Mouse (Mus musculus) kidney, postnatal 25 days (tissue): ENCODE measurements around the gene Aqp8.

Experiments
- DNase-seq, 2 experiments: peaks; one replicate each; pipeline ENCODE4 v3.0.0; 2021; ENCODE audit warnings: mixed read lengths in 2 of 2

The Aqp8 gene

DNA sequence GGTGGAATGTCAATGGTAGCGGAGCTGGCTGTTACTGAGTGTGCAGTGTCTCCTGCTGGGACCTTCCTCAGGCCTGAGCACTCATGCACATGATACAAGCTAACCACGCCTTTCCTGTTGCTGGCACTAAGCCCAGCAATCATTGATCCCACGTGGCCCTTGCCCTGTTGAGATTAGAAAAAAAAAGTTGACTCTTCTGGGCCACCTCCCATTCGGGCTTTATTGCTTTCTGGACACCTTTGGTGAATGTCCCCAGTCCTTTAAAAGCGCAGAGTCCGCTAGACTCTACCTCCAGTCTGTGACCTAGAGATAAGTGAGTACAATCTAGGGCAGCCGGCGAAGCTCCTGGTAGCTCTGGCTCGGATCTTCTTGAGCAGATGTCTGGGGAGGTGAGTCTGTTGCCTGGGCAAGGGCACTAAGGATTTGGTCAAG lies at the start of gene Aqp8:
Gene Aqp8 (plus strand): TSS at position 222 of the 432 bp plus-strand sequence.
- DNase-seq: peak; percentile 82 to 83

DNA sequence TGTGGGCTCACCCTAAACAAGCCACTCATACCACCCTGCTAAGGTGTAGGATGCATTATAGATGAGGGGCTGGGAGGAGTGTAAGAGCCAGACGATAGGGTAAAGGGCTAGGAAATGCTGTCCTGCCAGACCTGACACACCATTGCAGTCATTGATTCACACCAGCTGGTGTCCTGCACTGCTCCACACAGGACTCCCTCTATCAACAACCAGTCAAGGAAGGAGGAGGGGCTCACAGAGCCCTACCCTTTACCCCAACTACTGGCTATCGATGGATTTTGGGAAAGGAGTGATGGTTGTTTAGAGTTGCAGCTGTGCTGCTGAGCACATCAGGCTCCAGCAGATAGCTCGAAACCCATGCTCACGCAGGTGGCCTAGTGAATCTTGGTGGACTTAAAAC lies 45.3 kb upstream of the Aqp8 start:
- DNase-seq: no peak

GRCm38 (mm10) chr7:123417661-123418060 lies 44.4 kb upstream of the Aqp8 start:
- DNase-seq: peak; percentile 27 to 61

DNA sequence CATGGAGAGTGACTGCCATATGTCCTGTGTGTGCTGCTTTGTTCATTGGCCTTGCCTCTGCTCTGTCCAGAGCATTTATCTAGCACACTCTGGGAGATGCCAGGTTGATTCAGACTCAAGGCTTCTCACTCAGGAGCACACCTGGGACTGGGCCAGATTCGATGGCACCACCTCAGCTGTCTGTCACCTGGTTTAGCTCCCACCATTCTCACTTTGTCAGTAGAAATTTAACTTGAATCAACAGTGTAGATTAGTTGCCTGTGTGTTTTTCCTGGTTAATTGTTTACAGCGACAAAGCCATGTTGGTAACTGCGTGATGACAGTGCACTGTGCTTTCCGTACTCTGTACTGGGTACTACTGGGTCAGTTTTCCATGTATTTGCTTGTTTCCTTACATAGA lies 42.1 kb upstream of the Aqp8 start:
- peak; percentile 76 to 83 for DNase-seq

DNA sequence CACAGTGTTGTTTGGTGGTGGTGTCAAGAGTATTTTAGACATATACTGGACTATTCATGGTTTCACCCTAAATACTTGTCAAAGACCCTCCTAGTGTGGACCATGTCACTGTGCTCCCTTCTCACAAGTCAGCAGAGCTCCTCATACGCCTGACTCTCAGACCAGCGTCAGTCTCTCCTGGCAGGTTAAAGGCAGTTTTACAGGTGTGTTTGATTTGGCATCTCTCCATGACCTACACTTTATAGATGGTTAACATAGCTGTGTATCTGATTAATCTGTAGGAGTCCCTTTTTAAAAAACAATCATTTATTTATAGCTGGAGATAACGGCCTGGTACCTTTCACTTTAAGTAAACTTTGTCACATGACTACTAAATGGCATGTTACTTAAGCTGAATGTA lies 40.1 kb upstream of the Aqp8 start:
- no peak for DNase-seq

DNA sequence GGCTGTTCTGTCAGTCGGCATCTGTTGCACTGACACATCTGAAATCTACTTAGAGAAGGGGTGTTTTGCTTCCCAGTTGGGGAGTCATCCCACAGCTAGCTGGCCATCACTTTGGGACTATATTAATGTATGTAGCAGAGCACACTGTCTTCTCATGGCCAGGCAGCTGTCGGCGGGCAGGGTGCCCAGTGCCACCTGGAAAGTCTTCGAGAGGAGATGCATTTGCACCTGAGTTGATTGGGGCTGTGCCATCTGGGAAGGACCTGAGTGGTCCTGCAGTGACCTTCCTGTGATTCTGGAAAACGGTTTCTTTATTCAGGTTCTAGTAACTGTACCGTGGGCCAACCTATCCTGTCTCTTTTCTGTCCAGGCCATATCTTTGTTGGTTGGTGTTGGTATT lies 37.8 kb upstream of the Aqp8 start:
- no peak for DNase-seq

DNA sequence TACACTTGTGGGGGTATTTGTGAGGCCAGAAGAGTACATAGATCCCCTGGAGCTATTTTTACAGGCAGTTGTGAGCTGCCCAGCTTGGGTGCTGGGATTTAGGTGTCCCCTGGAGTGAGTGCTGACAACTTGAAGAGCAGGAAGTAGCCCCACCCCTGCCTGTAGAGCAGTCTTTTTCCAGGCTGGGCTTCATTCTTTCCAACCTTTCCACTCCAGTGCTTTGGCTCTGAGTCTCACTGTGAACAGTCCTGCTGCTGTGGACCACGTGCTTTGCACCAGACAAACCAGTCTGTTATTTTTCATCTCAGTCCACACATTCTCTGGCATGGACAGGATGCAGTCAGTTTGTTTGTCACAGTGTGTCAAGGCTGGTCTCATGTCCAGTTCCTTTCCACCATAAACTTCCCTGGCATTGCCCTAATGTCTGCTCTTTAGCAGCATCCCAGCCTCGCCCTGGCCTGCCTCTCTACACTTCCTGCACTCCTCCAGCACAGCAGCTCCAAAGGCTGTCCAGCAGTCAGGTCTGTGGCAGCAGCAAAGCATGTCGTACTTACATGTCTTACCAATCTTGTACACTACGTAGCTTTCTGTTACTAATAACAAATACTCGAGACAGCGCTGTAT lies 36.8 kb upstream of the Aqp8 start:
- DNase-seq: peak; percentile 71 to 82

DNA sequence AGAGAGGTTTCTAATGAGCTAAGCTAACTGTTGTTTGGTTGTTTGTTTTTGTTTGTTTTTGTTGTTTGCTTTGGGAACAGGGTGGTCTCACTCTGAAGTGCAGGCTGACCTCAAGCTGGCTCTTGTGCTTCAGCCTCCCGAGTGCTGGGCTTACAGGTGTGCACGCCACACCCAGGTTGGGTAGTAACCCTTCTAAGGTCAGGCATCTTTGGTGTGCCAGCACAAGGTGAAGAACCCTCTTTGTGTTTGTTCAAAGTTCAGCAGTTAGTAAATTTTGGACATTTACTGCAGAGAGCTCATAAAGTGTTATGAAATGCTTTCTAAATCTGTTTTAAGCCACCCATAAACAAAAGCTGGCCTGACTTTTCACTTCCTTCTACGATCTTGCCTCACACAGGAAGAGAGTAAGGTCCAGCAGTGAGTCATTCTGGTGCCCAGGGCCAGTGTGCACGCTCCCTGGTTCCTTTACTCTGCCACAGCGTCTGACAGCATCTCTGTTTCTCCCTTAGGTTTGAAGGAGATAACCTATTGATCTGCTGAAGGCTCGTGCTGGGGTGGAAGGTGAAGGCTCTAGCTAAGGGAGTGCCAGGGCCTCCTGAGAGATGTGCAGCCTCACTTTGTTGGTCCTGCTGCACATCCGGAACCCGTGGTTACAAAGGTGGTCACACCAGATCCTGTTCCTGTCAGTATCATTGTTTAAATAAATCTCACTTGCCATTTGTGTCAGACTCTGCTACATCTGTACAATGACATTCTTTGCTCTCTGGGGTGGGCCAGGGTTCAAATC lies 32.3 kb upstream of the Aqp8 start:
- no peak for DNase-seq

- peak; percentile 15 to 54 for DNase-seq
Measured at GRCm38 (mm10) chr7:123430411-123430705, 31.7 kb upstream of the Aqp8 start.

DNA sequence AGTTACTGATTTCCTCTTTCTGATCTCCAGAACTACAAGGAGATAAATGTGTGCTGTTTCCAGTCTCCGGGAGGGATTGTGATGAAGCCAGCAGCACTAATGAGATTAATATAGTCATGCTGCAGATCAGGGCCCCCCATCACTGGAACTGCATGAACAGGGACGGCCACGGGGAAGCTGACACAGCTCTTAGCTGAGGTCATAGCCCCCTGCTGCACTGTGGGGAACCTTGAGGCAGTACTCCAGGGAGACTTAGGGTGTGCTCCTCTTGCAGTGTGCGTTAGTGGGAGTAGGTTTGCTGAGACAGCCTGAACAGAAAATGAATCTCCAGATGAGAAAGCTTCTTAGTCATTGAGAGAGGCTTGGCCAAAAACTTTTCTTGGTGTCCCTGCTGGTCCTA lies 30.9 kb upstream of the Aqp8 start:
- DNase-seq: no peak

GRCm38 (mm10) chr7:123442079-123442478 lies 20.0 kb upstream of the Aqp8 start:
- DNase-seq: no peak

DNA sequence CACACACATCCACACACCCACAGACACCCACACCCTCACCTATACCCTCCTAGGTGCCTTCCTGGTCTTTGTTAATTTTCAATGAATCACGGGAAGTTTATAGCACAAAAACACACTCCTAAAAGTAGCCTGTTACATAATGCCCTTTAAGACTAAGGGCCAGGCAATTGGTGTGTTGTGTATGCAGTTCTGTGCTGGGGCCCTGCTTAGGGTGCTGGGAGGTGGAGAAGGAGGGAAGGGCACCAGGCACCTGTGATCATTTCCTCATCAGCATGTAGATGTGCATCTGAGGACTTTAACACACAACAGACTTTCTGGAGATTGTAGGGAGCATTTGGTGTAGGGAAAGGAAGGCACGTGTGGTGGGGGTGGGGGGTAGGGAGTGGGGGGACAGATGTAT lies 13.3 kb upstream of the Aqp8 start:
- no peak for DNase-seq

DNA sequence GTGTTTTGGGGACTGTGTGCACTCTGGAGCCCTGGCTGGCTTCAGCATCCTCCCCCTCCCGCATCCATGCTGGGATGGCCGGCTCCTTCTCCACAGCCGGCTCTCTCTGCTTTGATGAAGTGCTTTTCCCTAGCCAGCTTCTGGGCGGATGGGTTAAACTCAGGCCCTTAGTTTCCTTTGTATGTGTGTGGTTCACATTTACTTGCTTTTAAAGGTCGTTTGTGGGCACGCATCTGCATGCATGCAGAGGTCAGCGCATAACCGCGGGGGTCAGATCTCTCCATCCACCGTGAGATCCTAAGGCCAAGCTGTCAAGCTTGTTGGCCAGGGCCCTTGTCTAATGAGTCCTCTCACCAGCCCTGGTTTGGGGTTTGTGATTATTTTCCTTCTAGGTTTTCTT lies 12.4 kb upstream of the Aqp8 start:
- no peak for DNase-seq

GRCm38 (mm10) chr7:123450515-123450914 lies 11.6 kb upstream of the Aqp8 start:
- DNase-seq: no peak

- DNase-seq: peak; percentile 35 to 61
Measured at GRCm38 (mm10) chr7:123452551-123452950, 9.5 kb upstream of the Aqp8 start.

DNA sequence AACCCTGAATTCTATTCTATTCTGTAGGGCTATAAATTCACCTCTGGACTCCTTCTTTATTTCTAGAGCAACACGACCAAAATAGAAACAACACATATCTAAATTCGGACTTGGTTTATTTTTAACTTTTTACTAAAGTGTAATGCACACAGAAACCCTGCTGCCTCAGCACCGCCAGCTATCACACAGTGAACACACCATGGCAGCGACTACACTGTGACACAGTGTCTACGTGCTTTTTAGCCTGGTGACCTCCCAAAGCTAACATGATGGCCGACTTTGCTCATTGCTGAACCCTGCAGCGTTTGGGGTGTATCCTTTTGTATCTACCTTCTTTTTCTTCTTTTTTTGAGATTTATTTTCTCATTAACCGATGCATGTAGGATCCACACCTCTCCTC lies 9.0 kb upstream of the Aqp8 start:
- DNase-seq: no peak

- no peak for DNase-seq
Measured at GRCm38 (mm10) chr7:123455088-123455487, 7.0 kb upstream of the Aqp8 start.

DNA sequence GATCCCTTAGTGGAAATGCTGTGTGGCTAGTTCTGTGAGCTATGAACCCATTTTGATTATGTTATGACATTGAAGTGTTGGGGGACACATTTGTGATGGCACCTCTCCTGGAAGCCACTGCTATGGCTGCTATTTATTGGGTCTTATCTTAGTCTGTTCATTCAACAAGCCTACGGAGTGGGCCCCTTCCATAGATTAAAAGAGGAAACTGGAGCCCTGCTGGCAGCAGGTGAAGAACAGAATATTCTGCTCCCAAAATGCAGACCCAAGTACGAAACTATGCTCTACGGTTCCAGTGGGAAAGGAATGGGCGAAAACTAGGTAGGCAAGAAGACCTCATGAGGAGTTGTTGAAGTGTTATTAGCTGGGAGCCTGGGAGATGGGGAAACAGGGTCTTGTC lies 3.8 kb upstream of the Aqp8 start:
- DNase-seq: no peak

- DNase-seq: no peak
Measured at GRCm38 (mm10) chr7:123459247-123459646, 2.8 kb upstream of the Aqp8 start.

DNA sequence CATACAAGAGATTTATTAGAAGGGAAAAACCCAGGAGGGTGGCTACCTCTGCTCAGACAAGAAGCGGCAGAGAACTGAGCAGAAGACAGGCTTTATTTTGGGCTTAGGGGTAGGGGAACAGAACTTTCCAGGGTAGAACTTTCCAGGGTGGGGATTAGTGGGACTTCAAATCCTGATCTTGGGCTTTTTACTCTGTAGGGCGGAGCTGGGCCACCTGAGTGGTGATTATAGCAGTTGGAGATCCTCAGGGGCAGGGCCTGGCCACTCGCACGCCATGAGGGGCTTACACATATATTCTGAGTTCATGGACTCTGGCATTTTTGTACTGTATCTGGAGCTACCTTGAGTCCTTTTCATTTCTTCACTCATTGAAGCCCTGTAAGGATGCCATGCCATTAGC lies 775 bp upstream of the Aqp8 start:
- no peak for DNase-seq

- no peak for DNase-seq
Measured at GRCm38 (mm10) chr7:123463569-123463968, 1.5 kb downstream of the Aqp8 start.

DNA sequence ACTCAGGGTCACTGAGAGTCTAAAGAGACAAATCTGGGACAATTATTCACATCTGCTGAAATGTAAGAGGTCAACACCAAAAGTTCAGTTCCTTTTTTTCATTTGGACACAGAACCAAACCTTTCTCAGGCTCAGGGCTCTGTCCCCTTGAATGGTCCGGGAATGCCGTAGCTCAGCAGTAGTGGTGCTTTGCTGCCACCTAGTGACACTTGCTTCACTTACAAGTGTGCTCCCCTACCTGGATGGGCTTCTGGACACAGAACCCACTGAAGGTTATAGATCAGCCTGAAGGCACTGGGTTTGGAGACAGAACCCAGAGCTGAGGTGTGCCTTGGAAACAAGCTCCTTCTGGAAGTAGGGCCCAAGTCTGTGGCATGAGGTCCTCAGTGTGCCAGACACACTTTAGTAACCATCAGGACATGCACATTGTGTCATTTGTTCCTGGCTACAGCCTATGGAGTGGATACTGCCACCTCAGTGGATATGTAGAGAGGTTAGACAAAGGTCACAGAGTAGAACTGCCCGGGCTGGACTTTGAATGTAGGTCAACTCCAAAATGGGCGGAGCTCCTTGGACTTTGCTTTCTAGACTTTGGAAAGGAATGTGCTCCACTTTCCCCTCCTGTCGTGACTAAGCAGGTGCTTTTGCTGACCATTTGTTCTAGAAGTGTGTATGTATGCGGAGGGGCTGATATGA lies 3.7 kb downstream of the Aqp8 start:
- DNase-seq: peak; percentile 72 to 87

DNA sequence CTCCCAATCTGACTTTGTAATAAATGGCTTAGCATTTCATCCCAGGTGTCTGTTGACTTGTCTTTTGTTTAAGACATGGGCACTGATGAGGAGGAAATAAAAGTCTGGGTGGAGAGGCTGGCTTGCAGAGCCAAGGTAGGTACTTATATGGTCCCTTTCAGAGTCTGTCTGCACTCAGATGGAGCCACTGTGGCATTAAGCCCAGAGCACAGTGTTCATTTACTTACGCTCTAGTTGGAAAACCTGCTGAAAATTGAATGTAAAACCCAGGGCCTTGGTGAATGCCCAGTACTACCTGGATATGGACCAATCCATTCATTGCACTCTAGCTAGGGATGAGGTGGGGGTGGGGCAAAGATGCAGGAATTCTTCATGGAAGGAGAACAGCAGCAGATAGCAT lies 5.9 kb downstream of the Aqp8 start:
- DNase-seq: no peak

DNA sequence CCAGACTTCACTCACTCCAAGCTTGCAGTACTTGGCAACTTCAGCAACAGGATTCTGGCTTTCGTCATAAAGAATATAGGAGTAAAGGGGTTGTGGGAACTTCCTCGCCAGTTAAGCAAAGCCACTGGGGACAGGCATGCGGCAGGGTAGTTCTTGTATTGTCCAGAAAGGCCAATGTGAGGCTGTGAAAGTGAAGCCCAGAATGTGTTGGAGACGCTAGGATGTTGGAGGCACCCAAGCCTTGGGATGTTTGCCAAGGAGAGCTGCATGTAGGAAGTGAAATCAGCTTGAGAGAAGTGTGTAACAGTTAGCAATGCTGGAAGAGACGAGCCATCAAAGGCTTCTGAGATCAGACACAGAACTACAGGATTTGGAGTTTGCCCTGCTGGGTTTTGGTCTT lies 25.6 kb downstream of the Aqp8 start:
- peak in 1 of 2 experiments; percentile 17 for DNase-seq
